Mouse (Mus musculus) inflammation-experienced regulatory T-cells, adult 6 months (primary cell): ENCODE data around the gene Gripap1. TPM values are rescaled to one million over a fixed set of nuclear protein-coding genes. Genes with fewer than 3 reads are reported as not detected.
"Not testable (repeated sequence)": the region's sequence is repeated elsewhere in the genome, so short reads cannot be mapped to it uniquely, and the experiment has no call there.

ENCODE experiments used
- ATAC-seq: one replicate; pipeline ENCODE4 v1.8.0; 2017
- polyA plus RNA-seq, 3 experiments: library from polyadenylated mRNA; unstranded; fragments of 100-300 nt; shearing (Covaris generic); gene quantifications; one replicate each; pipeline ENCODE4 v1.2.1; 2017

The Gripap1 gene
- polyA plus RNA-seq, 3 experiments from 2014 or later = 46.3 to 91.0 (median 68.7) TPM

DNA sequence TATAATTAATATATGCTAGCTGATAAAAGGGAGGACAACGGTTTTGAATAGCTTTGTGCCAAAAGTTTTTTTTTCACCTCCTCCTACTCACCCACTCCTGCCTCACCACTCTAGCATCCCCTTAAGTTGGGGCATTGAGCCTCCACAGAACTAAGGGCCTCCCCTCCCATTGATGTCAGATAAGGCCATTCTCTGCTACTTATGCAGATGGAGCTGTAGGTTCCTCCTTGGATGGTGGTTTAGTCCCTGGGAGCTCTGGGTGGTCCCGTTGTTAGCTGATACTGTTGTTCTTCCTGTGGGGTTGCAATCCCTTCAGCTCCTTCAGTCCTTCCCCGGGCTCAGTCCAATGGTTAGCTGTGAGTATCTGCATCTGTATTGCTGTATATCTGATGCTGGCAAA is 10.3 kb upstream of the Gripap1 start:
- no peak for ATAC-seq

DNA sequence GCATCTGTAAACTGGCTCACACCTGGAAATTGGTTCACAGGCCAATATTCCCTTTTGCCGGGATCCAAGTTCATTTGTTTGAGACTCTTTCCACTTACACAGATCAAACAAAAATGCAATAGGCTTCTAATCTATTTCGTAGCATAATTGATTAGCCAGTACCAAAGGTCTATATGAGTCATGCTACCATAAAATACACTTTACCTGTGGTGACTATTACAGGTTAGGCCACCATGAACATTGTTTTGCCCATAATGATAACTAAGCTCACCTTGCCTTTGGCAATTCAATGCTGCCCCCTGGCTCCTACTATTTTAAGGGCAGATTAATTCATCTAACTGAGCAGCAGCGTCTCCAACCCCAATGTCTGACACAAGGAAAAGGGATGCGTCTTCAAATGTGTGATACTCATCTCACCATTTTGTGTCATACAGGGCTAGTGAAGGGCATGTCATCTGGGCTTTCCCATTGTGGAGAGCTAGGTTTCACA is 6.9 kb upstream of the Gripap1 start:
- no peak for ATAC-seq

DNA sequence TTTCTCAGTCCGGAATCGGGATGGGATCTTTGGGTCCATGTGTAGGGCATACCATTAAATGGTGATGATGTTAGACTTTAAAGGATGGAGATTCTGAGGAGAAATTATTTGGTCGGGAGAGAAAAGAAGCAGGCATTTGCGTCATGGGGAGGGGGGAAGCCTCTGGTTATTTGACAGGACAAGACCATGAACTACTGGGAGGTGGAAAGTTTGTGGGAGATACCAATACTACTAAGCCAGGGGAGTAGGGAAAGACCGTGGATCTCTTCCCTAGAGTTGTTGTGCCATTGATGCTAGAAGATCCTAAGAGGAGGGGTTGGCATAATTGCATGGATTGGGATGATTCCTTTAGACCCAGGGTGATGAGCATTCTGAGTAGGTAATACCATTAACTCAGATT is 744 bp downstream of the Gripap1 start:
- no peak for ATAC-seq

DNA sequence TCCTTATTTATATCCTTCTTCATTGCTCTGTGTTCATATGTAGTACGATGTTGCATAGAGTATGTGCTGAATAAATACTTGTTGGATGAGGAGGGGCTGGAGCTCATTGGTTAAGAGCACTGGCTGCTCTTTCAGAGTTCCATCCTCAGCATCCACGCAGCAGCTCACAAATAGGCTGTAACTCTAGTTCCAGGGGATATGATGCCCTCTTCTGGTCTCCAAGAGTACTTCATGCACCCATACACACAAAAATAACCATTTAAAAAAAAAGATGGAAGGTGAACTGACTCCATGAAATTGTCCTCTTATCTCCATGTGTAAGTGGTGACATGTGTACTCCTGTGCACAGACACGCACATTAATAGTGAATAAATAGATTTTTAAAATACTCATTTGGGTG is 3.8 kb downstream of the Gripap1 start:
- no peak for ATAC-seq

DNA sequence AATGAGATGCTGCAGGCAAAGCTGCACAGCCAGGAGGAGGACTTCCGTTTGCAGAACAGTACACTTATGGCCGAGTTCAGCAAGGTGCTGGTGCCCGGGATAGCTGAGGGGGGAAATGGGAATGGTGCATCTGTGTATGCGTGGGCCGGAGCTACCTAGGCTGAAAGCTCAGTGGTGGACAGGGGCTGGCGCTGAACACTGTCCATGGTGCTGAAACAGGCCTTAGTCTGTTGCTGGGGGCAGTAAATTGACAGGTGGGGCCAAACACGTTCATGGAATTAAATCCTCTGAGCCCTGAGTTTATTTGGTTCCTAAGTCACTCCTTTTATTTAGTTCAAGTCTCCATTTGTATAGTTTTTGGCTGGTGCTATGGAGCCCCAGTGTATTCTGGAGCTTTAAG is 5.5 kb downstream of the Gripap1 start:
- no peak for ATAC-seq

- no peak for ATAC-seq
These were observed 7.8 kb downstream of the Gripap1 start for GRCm38 (mm10) chrX:7797327-7797726.

DNA sequence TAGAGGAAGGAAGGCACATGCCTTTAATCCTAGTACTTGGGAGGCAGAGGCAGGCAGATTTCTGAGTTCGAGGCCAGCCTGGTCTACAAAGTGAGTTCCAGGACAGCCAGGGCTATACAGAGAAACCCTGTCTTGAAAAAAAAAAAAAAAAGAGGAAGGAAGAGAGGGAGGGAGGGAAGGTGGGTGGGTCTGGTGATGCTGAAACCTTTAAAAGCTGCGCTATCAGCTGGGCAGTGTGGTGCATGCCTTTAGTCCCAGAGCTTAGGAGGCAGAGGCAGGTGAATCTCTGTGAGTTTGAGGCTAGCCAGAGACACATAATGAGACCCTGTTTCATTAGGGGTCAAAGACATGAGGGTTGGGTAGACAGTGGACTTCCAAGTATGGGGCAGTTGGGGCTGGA is 12.6 kb downstream of the Gripap1 start:
- not testable (repeated sequence) for ATAC-seq

DNA sequence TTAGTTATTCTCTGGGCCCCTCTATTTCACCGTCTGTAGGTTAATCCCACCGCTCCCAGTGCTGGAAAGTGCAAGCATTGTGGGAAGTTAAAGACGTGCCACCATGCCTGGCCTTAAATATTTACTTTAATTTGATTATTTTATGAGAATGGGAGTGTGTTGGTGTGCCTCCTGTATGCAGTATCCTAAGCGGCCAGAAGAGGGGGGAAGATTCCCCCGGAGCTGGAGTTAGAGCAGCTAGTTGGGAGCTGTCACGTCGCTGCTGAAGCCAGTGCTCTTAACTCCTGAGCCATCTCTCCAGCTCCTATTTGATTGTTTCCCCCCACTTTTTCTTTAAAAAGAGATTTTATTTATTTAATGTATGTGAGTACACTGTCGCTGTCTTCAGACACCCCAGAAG is 25.5 kb downstream of the Gripap1 start:
- ATAC-seq = not testable (repeated sequence)

GRCm38 (mm10) chrX:7821865-7822779 is 32.6 kb downstream of the Gripap1 start, which contains the start of gene Kcnd1:
Gene Kcnd1 (plus strand): TSS chrX:7822289.
- no peak for ATAC-seq

DNA sequence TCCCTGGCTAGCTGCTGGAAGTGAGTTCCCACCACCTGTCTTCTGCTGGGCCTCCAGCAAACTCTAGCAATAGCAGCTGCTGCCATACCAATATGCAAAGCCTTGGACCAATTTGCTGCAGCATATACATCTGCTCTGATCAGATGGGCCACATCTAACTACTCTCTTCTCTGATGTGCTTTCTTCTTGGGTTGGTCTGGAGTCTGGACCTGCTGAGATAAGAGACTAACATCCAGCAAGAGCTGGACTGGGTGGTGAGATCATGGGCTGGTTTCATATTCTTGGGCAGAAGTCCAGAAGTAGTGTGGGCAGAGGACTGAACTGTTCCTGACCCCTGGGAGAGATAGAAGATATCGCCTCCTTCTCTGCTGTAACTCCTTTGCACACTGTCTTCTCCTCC is 47.6 kb downstream of the Gripap1 start:
- no peak for ATAC-seq

DNA sequence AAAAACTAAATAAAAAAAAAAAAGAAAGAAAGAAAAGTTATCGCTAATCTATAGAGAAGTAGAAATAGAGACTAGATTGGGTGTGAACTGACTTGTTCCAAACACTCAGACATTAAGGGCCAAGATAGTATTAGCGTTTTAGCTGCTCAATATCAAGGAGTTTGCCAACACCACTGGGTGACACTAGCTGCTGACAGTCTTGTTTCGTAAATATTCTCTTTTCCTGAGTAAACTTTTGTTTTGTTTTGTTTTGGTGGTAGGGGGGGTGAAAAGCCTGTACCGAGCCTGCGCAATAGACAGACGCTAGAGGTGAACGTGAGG is 51.2 kb downstream of the Gripap1 start:
- ATAC-seq = no peak

- ATAC-seq = peak; percentile 88
These were observed 51.9 kb downstream of the Gripap1 start, which contains the start of gene Otud5 for GRCm38 (mm10) chrX:7841163-7842162. Gene Otud5 (plus strand): TSS chrX:7841364.

DNA sequence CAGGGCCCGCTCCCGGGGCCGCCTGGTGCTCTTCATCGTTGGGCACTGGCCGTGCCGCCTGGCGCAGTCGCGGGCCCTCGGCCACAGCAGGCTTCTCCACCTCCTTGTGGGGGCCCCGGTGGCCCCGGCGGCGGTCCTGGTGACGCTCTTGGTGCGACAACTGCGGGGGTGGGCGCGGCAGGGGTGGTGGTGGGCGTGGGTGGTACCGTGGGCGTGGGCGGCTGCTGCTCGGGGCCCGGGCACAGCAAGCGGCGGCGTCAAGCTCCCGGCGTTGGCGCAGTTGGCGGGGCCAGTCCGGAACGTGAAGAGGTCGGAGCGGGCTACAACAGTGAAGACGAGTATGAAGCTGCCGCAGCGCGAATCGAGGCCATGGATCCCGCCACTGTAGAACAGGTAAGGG is 52.8 kb downstream of the Gripap1 start:
- no peak for ATAC-seq

GRCm38 (mm10) chrX:7847845-7848244 is 58.3 kb downstream of the Gripap1 start:
- no peak for ATAC-seq

GRCm38 (mm10) chrX:7854578-7854977 is 65.0 kb downstream of the Gripap1 start:
- ATAC-seq = peak; percentile 38

DNA sequence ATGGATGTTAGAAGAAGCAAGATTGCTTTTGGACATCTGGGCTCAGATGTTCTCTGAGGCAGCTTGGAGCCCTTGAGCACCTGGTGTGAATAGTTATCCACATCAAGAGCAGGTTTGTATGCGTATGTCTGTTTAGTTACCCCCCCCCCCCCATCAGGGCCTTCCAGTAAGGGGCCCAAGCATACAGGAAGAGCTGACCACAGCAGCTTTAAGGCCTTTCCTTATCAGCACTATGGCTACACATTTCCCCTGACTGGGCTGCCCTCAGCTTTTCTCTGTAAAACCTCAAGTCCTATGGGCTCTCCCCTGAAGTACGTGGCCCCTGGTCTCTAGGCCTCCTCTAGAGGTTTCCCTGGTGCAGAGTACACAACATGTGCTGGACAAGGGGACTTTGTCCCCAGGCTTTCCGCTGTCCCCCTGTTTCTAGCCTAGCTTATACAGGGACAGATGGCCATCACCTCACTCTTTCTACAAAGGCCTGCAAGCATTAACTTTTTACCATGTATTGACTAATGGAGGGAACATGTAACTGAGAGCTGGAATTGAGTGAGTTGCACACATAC is 69.7 kb downstream of the Gripap1 start:
- ATAC-seq = no peak

DNA sequence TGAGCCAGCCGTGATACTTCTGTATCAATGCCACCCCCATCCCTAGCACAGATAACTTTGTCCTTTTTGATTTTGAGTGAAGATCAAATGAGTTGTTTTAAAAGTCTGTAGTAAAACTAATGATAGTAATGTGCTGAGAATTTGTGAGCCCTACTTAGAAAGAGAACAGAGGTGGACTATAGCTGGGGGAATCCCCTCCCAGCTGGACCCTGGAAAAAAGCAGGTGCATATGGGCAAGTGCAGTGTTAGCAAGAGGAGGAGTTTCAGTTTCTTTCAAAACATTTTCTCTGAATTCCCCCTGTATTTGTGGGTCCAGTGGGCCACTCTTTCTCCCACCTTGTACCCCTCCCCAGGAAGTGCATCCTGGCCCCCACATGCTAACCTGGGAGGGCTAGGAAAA is 73.6 kb downstream of the Gripap1 start:
- no peak for ATAC-seq

DNA sequence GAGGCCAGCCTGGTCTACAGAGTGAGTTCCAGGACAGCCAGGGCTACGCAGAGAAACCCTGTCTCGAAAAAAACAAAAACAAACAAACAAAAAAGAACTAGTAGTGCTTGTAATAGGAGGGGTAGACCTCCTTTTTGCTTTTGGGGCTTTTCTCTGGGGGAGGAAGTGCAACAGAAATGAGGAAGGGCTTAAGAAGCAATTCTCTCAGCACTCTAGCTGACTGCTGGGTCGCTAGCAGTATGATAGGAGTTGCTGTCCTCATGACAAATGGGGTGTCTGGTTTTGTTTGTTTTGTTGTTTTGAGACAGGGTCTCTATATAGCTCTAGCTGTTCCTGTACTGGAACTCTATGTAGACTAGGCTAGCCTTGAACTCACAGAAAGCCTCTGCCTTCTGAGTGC is 75.0 kb downstream of the Gripap1 start:
- ATAC-seq = no peak

- peak; percentile 77 for ATAC-seq
These were observed 75.8 kb downstream of the Gripap1 start for GRCm38 (mm10) chrX:7865343-7865742.

GRCm38 (mm10) chrX:7865786-7866185 is 76.2 kb downstream of the Gripap1 start:
- peak; percentile 72 for ATAC-seq

DNA sequence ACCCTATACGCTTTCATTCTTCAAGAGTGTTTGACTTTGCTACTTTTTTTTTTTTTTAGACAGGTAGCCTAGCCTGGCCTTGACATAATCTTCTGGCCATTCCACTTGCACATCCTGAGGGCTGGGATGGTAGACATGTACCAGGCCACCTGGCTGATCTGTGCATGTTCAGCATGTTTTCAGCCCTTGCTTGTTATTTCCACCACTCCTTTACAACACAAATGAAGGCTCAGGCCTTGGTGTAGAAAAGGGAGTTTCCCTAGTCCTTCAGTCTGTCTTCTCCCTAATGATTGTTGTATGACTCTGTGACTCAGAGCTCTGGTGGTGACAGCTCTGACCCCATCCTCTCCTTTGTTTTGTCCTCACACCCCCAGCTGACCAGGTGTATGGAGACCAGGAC is 77.6 kb downstream of the Gripap1 start:
- no peak for ATAC-seq

DNA sequence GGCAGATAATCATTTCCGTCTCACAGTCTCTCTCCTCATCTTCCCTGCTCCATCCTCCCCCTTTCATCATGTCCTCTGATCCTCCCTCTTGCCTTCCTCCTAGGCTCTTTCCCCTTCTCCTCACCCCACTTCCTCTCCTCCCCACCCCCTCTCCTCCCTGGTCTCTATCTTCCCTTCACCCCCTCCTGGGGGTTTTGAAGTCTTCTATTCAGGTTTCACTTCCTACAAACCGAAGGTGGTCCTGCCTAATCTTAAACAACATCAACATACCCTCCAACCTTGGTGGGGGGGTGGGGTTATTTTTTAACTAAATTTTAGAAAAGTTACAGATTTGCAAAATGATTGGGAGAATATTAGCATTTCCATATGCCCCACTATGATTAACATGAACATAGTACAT is 78.9 kb downstream of the Gripap1 start:
- no peak for ATAC-seq

- ATAC-seq = no peak
These were observed 80.3 kb downstream of the Gripap1 start for GRCm38 (mm10) chrX:7869826-7870225.
